Mouse (Mus musculus) kidney, adult 2 months (tissue): ENCODE measurements around the gene Prr14. TPM values are rescaled to one million over a fixed set of nuclear protein-coding genes. Genes with fewer than 3 reads are reported as not detected.
"Not testable (repeated sequence)": the region's sequence is repeated elsewhere in the genome, so short reads cannot be mapped to it uniquely, and the experiment has no call there.

Experiments
- DNase-seq: peaks from one replicate; pipeline ENCODE4 v3.0.0; 2021
- H3K27ac ChIP-seq: fragments of 200-500 bp; 2 replicates; pipeline ENCODE4 v1.5.1; 2012; ENCODE audit warnings: low read depth, low read length, control low read depth, inconsistent platforms; ENCODE audit not compliant: insufficient read depth
- H3K27me3 ChIP-seq: fragments of 200-500 bp; replicated peaks from 2 replicates; pipeline ENCODE4 v1.6.1; 2012; ENCODE audit warnings: mild to moderate bottlenecking, moderate library complexity, low read length, inconsistent platforms; ENCODE audit not compliant: control insufficient read depth, insufficient read depth
- H3K36me3 ChIP-seq: fragments of 200-500 bp; 2 replicates; pipeline ENCODE4 v1.6.1; 2012; ENCODE audit warnings: mild to moderate bottlenecking, moderate library complexity, low read length, inconsistent platforms; ENCODE audit not compliant: control insufficient read depth, insufficient read depth
- H3K4me1 ChIP-seq: fragments of 200-500 bp; 2 replicates; pipeline ENCODE4 v1.6.1; 2011; ENCODE audit warnings: low read length; ENCODE audit not compliant: control insufficient read depth, insufficient read depth
- H3K4me3 ChIP-seq: fragments of 200-500 bp; 2 replicates; pipeline ENCODE4 v1.5.1; 2011; ENCODE audit warnings: mild to moderate bottlenecking, low read depth, low read length, control low read depth; ENCODE audit not compliant: insufficient read depth
- CTCF ChIP-seq: fragments of 200-500 bp; conservative IDR thresholded peaks from 2 replicates; pipeline ENCODE4 v1.5.1; 2011; ENCODE audit warnings: low read depth, mild to moderate bottlenecking, control low read depth, low read length, moderate library complexity, mixed read lengths; ENCODE audit not compliant: insufficient read depth, insufficient read length
- POLR2A ChIP-seq: fragments of 200-500 bp; IDR thresholded peaks from one replicate; pipeline ENCODE4 v1.6.1; 2011; ENCODE audit warnings: low read depth, low read length, control low read depth
- WGBS: fragments of 180-500 bp; shearing (Covaris S2); methylation state at CpG from one replicate; pipeline ENCODE4 v1.1.7; 2018; 5-methylcytosine and 5-hydroxymethylcytosine counted together
- polyA plus RNA-seq: library from polyadenylated mRNA; depleted of rRNA; stranded (reverse); fragments of >200 nt; gene quantifications from 2 replicates; pipeline ENCODE4 v1.2.3, GENCODE M21; 2012

Gene Prr14
- polyA plus RNA-seq, 1 experiment = 58.7 TPM

GRCm38 (mm10) chr7:127435206-127435605 lies 24.2 kb upstream of the Prr14 start:
- Histone ChIP-seq H3K4me1 (no peaks in the 10 kb centered on the region), H3K27ac (no peak overlapping the region), H3K36me3 (no peaks in the 10 kb centered on the region), H3K27me3 (no peaks in the 10 kb centered on the region), H3K4me3 (no peak overlapping the region)
- TF ChIP-seq POLR2A (no peak), CTCF (no peak)
- DNase-seq = no peak
- WGBS = 90% methylated on average over 4 of the region's 4 CpGs

- H3K4me3 ChIP-seq = no peak overlapping the region
These were observed 21.7 kb upstream of the Prr14 start for GRCm38 (mm10) chr7:127437724-127438123.

GRCm38 (mm10) chr7:127443976-127444375 lies 15.4 kb upstream of the Prr14 start:
- Histone ChIP-seq H3K36me3 (no peaks in the 10 kb centered on the region), H3K4me1 (no peaks in the 10 kb centered on the region; the same call in 1 of the 2 replicates), H3K27ac (no peak overlapping the region), H3K4me3 (no peak overlapping the region), H3K27me3 (no peaks in the 10 kb centered on the region)
- 70% methylated on average over 20 of the region's 20 CpGs for WGBS
- TF ChIP-seq CTCF (no peak), POLR2A (no peak)
- peak; percentile 79 for DNase-seq

More at GRCm38 (mm10) chr7:127437724-127438123, 21.7 kb upstream of the Prr14 start:
- TF ChIP-seq POLR2A (no peak), CTCF (peak; percentile 34)
- Histone ChIP-seq H3K27ac (no peak overlapping the region), H3K27me3 (no peaks in the 10 kb centered on the region), H3K4me1 (no peaks in the 10 kb centered on the region), H3K36me3 (no peaks in the 10 kb centered on the region)
- DNase-seq = no peak
- WGBS = 92% methylated on average over 3 of the region's 3 CpGs

- TF ChIP-seq CTCF = no peak
- no peak for TF ChIP-seq POLR2A
These were observed 10.7 kb upstream of the Prr14 start, which contains the start of gene Zfp689 for GRCm38 (mm10) chr7:127448521-127449300. Gene Zfp689 (minus strand): TSS chr7:127449158.

GRCm38 (mm10) chr7:127449966-127450365 lies 9.4 kb upstream of the Prr14 start:
- Histone ChIP-seq H3K4me1 (peaks cover 11% of the 10 kb centered on the region; the same call in 1 of the 2 replicates), H3K36me3 (no peaks in the 10 kb centered on the region), H3K27me3 (no peaks in the 10 kb centered on the region), H3K27ac (no peak overlapping the region), H3K4me3 (no peak overlapping the region)
- no peak for DNase-seq
- TF ChIP-seq CTCF (no peak), POLR2A (no peak)
- WGBS = 56% methylated on average over 7 of the region's 7 CpGs

More at GRCm38 (mm10) chr7:127448521-127449300, 10.7 kb upstream of the Prr14 start, which contains the start of gene Zfp689:
- peaks cover 11% of the 10 kb centered on the region; the same call in 1 of the 2 replicates for H3K4me1 ChIP-seq
- H3K27me3 ChIP-seq = no peaks in the 10 kb centered on the region
- no peaks in the 10 kb centered on the region for H3K36me3 ChIP-seq
- peak; percentile 99 for DNase-seq
- WGBS = under 1% methylated on average over 54 of the region's 54 CpGs
- H3K4me3 ChIP-seq = peak within 1 kb of the TSS; percentile 89
- H3K27ac ChIP-seq = peak within 1 kb of the TSS; percentile 84

- no peak for DNase-seq
- Histone ChIP-seq H3K36me3 (no peaks in the 10 kb centered on the region; the same call in 1 of the 2 replicates), H3K27ac (no peak overlapping the region), H3K27me3 (no peaks in the 10 kb centered on the region), H3K4me1 (peaks cover 11% of the 10 kb centered on the region; the same call in 1 of the 2 replicates), H3K4me3 (no peak overlapping the region)
- 97% methylated on average over 2 of the region's 2 CpGs for WGBS
- TF ChIP-seq CTCF (no peak), POLR2A (no peak)
These were observed 6.4 kb upstream of the Prr14 start for GRCm38 (mm10) chr7:127453056-127453455.

- Histone ChIP-seq H3K27ac (no peak overlapping the region), H3K4me1 (peaks cover 3% of the 10 kb centered on the region; the same call in 1 of the 2 replicates), H3K36me3 (no peaks in the 10 kb centered on the region; the same call in 1 of the 2 replicates), H3K4me3 (no peak overlapping the region), H3K27me3 (no peaks in the 10 kb centered on the region)
- WGBS = 93% methylated on average over 7 of the region's 7 CpGs
- TF ChIP-seq CTCF (no peak), POLR2A (no peak)
- DNase-seq = no peak
These were observed 4.5 kb upstream of the Prr14 start for GRCm38 (mm10) chr7:127454905-127455304.

- H3K4me1 ChIP-seq, DNase-seq, H3K27me3 ChIP-seq, H3K27ac ChIP-seq, H3K36me3 ChIP-seq, H3K4me3 ChIP-seq: not testable (repeated sequence)
- WGBS = 80% methylated on average over 3 of the region's 3 CpGs
These were observed 864 bp upstream of the Prr14 start for GRCm38 (mm10) chr7:127458371-127459122.
